Mouse (Mus musculus): ENCODE data around the gene Slc4a10. TPM values are rescaled to one million over a fixed set of nuclear protein-coding genes. Genes with fewer than 3 reads are reported as not detected.
"Not testable (repeated sequence)": the region's sequence is repeated elsewhere in the genome, so short reads cannot be mapped to it uniquely, and the experiment has no call there.

The Slc4a10 gene
- total RNA-seq (2014; rRNA removed) (65.4 and 98.1 TPM in 2 replicates), polyA plus RNA-seq (2015; fragmentation: Nextera tagmentation; extraction: Ambion mirVana) (27.1 and 27.7 TPM in 2 replicates)

DNA sequence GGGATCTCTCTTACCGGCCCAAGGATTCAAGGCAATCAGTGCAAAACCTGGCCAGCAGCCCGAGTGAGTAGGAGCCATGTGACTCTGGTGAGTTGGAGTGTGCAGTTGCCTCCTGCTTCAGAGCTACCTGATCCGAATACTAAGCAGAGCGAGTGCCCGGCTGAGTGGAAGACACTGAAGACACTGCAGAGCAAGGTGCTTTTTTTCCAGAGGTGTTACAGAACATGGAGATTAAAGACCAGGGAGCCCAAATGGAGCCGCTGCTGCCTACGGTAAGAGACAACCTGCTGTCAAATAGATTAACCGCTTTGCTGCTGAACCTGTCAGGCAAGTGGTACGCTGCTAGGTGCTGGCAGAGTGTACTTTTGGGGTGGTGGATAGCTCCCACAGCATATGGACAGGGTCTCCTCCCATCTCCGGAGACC, at the start of gene Slc4a10:
Gene Slc4a10, plus strand, starts transcription at position 42 of the 425 bp plus-strand sequence.
- ATAC-seq (ENCODE audit: low FRiP score) (peak; percentile 79), DNase-seq (ENCODE audit: low spot score) (peak; percentile 79)
- 4% methylated on average over 10 of the region's 10 CpGs for WGBS
- Histone ChIP-seq H3K27ac (ENCODE audit: low read depth, low read length) (peak within 1 kb of the TSS; percentile 98), H3K36me3 (ENCODE audit: insufficient read depth, low read length) (no peaks in the 10 kb centered on the region), H3K4me2 (ENCODE audit: low read depth, low read length, poor library complexity, severe bottlenecking) (peak within 1 kb of the TSS; percentile 50), H3K27me3 (ENCODE audit: insufficient read depth, low read length) (no peaks in the 10 kb centered on the region), H3K9ac (replicated peaks; ENCODE audit: low read length, poor library complexity, severe bottlenecking) (peak within 1 kb of the TSS; percentile 77), H3K4me1 (ENCODE audit: insufficient read depth, low read length) (no peaks in the 10 kb centered on the region), H3K4me3 (ENCODE audit: low read depth, low read length) (peak within 1 kb of the TSS; percentile 59), H3K9me3 (ENCODE audit: low read length) (no peaks in the 10 kb centered on the region)
- TF ChIP-seq CTCF (IDR thresholded peaks at IDR 0.05) = no peak

DNA sequence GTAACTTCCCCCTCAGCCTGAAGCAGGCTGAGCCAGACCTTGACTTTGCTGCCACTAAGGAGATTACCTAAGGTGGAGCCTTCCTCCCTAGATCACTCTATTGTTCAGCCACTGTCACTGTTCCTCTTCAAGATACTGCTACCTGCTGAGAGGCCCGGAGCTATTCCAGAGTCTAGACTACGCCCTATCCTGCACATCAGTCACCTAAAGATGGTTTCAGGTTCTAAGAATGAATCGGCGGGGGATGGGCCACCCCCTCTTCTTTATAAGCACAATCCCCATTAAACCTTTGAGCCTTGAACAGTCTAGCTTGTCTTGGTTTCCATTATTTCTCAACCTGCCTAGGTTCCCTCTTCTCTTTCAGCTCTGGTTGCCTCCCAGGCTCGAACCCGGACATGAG, 45.0 kb upstream of the Slc4a10 start:
- H3K27me3 ChIP-seq (ENCODE audit: insufficient read depth, low read length); H3K4me3 ChIP-seq (ENCODE audit: low read depth, low read length); H3K4me2 ChIP-seq (ENCODE audit: low read depth, low read length, poor library complexity, severe bottlenecking); H3K27ac ChIP-seq (ENCODE audit: low read depth, low read length); H3K4me1 ChIP-seq (ENCODE audit: insufficient read depth, low read length); H3K9ac ChIP-seq (replicated peaks; ENCODE audit: low read length, poor library complexity, severe bottlenecking); H3K36me3 ChIP-seq (ENCODE audit: insufficient read depth, low read length); H3K9me3 ChIP-seq (ENCODE audit: low read length); ATAC-seq (ENCODE audit: low FRiP score); DNase-seq (ENCODE audit: low spot score): not testable (repeated sequence)
- 83% methylated on average over 6 of the region's 6 CpGs for WGBS

DNA sequence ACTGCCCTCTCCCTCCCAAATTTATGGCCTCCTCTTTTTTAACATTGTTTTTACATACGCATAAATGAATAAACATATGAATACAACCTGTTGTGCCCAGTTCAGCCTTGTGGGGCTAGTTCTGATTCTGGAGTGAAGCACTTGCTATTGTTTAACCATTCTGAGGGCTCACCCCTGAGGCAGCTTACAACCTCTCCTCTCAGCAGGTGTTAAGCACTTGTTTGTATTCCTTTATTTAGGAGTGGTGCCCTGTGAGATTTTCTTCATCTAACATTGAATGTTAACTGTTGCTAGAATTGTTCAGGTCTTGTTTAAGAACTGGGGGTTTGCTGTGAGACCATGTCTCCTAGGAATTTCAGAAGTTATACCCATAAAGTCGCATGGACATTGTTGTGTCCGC, 28.1 kb upstream of the Slc4a10 start:
- no peak for TF ChIP-seq CTCF (IDR thresholded peaks at IDR 0.05)
- no peak overlapping the region for H3K27ac ChIP-seq (ENCODE audit: low read depth, low read length)
- H3K4me3 ChIP-seq (ENCODE audit: low read depth, low read length) = no peak overlapping the region
- no peaks in the 10 kb centered on the region for H3K27me3 ChIP-seq (ENCODE audit: insufficient read depth, low read length)
- H3K9ac ChIP-seq (replicated peaks; ENCODE audit: low read length, poor library complexity, severe bottlenecking) = no peak overlapping the region
- 50% methylated on average over 3 of the region's 3 CpGs for WGBS
- H3K9me3 ChIP-seq (ENCODE audit: low read length) = no peaks in the 10 kb centered on the region
- no peaks in the 10 kb centered on the region for H3K4me1 ChIP-seq (ENCODE audit: insufficient read depth, low read length)
- no peak for DNase-seq (ENCODE audit: low spot score)
- ATAC-seq (ENCODE audit: low FRiP score) = no peak
- no peaks in the 10 kb centered on the region for H3K36me3 ChIP-seq (ENCODE audit: insufficient read depth, low read length)
- H3K4me2 ChIP-seq (ENCODE audit: low read depth, low read length, poor library complexity, severe bottlenecking) = no peak overlapping the region

DNA sequence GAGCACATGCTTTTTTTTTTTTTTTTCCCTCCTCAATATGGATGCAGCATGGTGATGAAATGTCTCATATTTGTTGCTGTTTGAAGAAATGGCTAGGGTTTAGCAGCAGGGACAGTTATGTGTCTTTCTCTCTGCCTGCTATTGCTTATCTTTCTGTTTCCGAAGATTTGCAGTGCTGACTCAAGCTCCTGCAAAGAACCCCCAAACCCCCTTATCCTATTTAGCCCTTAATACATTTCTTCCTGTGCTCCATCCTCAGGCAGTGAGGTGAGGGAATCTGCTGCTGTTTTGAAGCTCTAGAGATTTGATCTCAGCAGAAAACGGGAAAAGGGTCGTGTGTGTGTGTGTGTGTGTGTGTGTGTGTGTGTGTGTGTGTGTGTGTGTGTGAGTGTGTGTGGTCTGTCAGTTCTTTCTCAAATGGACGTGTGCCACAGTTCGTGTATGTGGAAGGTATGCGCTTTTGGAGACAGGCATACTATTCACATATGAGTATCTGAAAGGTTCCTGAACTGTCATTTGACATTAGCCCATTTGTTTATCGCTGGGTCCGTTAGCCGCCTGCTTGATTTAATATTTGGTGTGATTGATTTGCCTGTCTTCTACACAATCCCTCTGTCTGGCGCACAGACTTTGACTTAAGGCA, 720 bp downstream of the Slc4a10 start:
- peak; percentile 48 for ATAC-seq (ENCODE audit: low FRiP score)
- peak overlapping the region; percentile 77 for H3K9ac ChIP-seq (replicated peaks; ENCODE audit: low read length, poor library complexity, severe bottlenecking)
- no peak for DNase-seq (ENCODE audit: low spot score)
- H3K4me2 ChIP-seq (ENCODE audit: low read depth, low read length, poor library complexity, severe bottlenecking) = peak overlapping the region; percentile 50
- 7% methylated on average over 10 of the region's 10 CpGs for WGBS
- peak overlapping the region; percentile 98 for H3K27ac ChIP-seq (ENCODE audit: low read depth, low read length)
- no peaks in the 10 kb centered on the region for H3K4me1 ChIP-seq (ENCODE audit: insufficient read depth, low read length)
- no peaks in the 10 kb centered on the region for H3K9me3 ChIP-seq (ENCODE audit: low read length)
- TF ChIP-seq CTCF (IDR thresholded peaks at IDR 0.05) = no peak
- H3K36me3 ChIP-seq (ENCODE audit: insufficient read depth, low read length) = no peaks in the 10 kb centered on the region
- no peaks in the 10 kb centered on the region for H3K27me3 ChIP-seq (ENCODE audit: insufficient read depth, low read length)
- H3K4me3 ChIP-seq (ENCODE audit: low read depth, low read length) = peak overlapping the region; percentile 59

DNA sequence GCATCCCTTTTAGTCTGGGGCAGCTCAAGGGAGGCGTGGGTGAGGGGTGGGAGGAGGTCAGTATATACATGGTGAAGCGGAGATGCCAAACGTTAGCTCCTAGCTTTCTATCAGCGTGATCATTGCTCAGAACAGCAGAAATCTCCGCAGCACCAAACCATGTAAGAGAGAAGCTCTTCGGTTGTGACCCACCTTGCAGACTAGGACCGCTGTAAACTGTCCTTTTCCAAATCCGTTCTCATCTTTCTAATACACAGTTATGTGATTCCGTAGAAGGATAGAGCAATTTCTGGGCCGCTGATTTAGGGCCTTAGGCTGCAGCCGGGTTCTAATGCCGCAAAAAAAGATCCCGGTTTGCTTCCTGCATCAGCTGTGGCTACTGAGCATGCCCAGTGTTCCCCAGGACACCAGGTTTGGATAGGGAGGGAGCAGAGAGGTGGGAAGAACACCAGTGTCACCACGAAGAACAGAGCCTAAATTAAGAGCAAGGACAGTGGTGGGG, 1.3 kb downstream of the Slc4a10 start:
- under 1% methylated on average over 14 of the region's 14 CpGs for WGBS
- TF ChIP-seq CTCF (IDR thresholded peaks at IDR 0.05) = no peak
- Histone ChIP-seq H3K4me3 (ENCODE audit: low read depth, low read length) (peak overlapping the region; percentile 59), H3K27me3 (ENCODE audit: insufficient read depth, low read length) (no peaks in the 10 kb centered on the region), H3K4me2 (ENCODE audit: low read depth, low read length, poor library complexity, severe bottlenecking) (peak overlapping the region; percentile 50), H3K9ac (replicated peaks; ENCODE audit: low read length, poor library complexity, severe bottlenecking) (peak overlapping the region; percentile 77), H3K9me3 (ENCODE audit: low read length) (no peaks in the 10 kb centered on the region), H3K36me3 (ENCODE audit: insufficient read depth, low read length) (no peaks in the 10 kb centered on the region), H3K4me1 (ENCODE audit: insufficient read depth, low read length) (no peaks in the 10 kb centered on the region), H3K27ac (ENCODE audit: low read depth, low read length) (peak overlapping the region; percentile 98)
- ATAC-seq (ENCODE audit: low FRiP score) = peak; percentile 93
- DNase-seq (ENCODE audit: low spot score) = peak; percentile 91

DNA sequence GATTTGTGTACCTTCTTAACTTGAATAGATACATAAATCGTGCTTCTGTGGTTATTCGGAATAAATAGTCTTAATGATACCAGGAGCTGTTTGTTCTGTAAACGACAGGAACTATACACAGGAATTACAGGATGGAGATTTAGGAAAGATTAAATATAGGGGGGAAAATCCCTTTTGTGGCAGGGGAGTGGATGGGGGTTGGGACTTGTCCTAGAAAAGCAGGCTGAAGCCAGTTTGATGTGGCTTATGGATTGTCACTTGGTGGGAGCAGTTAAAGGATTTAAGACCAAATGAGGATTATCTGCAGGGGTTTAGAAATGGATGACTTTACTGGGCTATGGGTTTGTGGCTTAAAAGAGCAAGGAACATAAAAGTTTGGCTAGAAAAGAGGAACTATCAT, 1.9 kb downstream of the Slc4a10 start:
- TF ChIP-seq CTCF (IDR thresholded peaks at IDR 0.05) = no peak

More for the DNA sequence above, 1.9 kb downstream of the Slc4a10 start:
- WGBS = 5% methylated on average over 3 of the region's 3 CpGs
- H3K36me3 ChIP-seq (ENCODE audit: insufficient read depth, low read length) = no peaks in the 10 kb centered on the region
- H3K27me3 ChIP-seq (ENCODE audit: insufficient read depth, low read length) = no peaks in the 10 kb centered on the region
- peak overlapping the region; percentile 50 for H3K4me2 ChIP-seq (ENCODE audit: low read depth, low read length, poor library complexity, severe bottlenecking)
- H3K9ac ChIP-seq (replicated peaks; ENCODE audit: low read length, poor library complexity, severe bottlenecking) = peak overlapping the region; percentile 77
- H3K4me3 ChIP-seq (ENCODE audit: low read depth, low read length) = peak overlapping the region; percentile 59
- H3K27ac ChIP-seq (ENCODE audit: low read depth, low read length) = peak overlapping the region; percentile 98
- H3K9me3 ChIP-seq (ENCODE audit: low read length) = no peaks in the 10 kb centered on the region
- ATAC-seq (ENCODE audit: low FRiP score) = peak; percentile 57
- no peaks in the 10 kb centered on the region for H3K4me1 ChIP-seq (ENCODE audit: insufficient read depth, low read length)
- peak; percentile 27 for DNase-seq (ENCODE audit: low spot score)

Measured in midbrain, postnatal 0 days (tissue).